Mouse (Mus musculus) kidney, postnatal 14 days (tissue): ENCODE results near the gene Inhbb.
A peak's percentile ranks its signal among the peaks of the same experiment; 100 is the strongest.

Experiments used
- DNase-seq: peaks from one replicate; pipeline ENCODE4 v3.0.0; 2022; ENCODE audit warnings: mixed read lengths

Gene Inhbb

DNA sequence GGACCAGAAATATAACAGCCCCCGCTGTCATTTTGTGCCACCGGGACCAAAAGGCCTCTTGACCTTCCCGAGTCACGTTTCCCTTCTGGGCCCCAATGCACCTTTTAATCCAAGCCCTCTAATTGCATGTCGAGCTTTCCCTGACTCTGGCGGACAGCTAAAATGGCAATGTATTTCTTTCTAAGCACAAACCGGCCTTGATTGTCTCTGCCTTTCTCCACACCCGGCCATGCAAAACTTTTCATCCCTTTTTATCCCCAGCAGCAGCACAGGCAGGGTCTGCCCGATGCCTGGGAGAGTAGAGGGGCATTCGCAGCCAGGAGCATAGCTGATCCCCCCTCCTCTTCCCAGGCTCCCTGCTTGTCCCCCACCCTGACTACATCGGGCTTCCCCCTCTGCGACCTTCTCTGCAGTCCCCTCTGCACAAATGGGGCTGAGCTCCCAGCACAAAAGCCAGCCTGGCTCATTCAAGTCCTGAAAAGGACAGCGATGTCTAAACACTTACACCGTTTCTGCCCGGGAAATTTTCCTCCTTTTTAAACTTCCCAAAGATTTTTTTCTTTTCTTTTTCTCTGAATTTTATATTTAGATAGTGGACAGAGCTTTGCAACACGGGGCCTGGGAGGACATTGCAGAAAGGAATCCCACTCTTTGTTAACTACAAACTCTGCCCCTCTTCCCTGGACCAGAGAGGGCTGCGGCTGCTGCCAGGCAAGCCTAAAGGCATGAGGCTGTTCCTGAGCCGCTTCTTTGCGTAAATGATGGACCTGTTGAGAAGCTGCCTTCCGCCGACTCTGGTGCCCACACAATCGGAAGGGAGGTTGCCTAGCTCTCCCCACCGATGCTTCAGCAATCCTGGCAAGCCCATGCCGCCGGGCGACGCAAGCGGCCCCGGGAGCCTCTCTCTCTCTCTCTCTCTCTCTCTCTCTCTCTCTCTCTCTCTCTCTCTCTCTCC, 2.6 kb downstream of the Inhbb start:
- DNase-seq = no peak

DNA sequence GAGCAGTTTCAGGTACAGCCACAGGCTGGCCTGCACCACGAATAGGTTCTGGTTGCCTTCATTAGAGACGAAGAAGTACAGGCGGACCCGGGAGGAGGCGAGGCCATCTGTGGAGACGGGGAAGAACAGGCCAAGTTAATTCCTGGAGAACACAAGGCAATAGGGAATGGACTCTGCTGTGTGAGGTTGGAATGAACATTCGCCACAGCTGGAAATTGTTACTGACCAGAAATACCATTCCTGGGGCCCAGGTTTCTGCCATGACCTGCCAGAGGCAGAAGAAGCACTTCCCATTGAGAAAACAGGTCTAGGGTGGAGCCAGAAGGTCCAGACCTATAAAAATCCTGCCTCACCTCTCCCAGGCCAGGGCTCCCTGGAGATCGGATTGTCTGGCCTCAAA, 4.1 kb downstream of the Inhbb start:
- no peak for DNase-seq

DNA sequence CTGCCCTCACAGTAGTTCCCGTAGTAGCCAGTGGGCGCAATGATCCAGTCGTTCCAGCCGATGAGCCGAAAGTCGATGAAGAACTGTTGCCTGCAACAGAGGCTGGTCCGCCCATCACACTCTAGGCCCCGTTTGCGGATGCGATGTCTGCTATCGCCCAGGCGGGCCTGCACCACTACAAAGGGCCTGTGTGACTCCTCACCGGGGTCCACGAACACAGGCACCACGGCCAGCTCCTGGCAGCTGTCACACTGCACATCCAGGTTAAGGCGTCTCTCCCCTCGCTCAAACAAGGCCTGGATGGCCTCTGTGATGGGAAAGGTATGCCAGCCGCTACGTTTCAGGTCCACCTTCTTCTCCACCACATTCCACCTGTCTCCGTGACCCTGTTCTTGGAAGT, 4.5 kb downstream of the Inhbb start:
- no peak for DNase-seq

DNA sequence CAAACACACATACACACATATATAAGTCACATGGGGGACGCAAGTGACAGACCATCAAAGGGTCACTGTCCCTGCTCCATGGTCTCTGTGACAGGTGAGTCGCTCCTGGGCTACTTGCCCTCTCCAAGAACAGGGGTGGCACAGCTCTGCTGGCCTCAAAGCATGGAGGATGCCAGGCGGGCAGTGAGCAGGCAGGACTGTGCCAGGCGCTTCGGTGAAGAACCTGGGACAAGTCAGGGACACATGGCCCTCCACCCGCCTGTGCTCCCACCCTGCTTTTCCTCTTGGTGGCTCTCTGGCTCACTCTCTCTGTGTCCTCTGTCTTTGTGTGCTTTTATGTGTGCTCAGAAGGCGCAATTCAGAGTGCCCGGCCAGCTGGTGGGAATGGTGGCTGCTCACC, 5.4 kb downstream of the Inhbb start:
- no peak for DNase-seq

DNA sequence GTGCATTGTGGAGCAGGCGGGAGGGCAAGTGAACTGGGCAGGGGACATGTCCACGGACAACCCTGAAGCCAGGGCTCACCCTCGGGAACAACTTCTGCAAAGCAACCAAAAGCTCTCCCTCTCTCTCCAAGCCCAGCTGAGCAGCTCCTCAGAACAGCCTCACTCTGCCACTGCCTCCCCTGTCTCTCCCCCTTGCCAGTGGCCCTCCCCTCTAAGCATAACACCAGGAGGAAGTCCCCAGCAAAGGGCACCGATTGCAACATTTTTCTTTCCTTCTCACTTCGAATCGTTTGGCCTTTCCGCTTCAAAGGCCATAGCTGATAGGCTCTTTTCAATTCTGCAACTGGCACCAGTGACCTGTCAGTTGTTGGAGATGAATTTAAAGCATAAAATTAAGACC, 5.9 kb downstream of the Inhbb start:
- DNase-seq = no peak

DNA sequence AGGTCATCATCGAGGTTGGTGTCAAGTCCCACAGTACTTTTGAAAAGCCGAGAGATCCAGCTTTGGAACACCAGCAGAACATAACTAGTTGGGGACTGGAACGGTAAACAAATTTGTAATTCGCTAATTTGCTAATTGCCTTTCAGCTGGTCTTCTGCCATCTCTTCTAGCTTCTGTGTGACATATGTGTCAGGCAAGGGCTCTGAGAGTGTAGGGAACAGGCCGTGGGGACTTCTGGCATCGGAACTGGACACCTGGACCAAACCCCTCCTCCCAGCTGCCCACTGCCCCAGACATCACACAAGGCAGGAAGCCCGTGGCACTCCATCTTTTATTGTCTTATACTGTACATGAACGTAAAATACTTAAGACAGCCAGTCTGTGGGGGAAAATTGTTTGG, 6.9 kb downstream of the Inhbb start:
- DNase-seq = no peak

DNA sequence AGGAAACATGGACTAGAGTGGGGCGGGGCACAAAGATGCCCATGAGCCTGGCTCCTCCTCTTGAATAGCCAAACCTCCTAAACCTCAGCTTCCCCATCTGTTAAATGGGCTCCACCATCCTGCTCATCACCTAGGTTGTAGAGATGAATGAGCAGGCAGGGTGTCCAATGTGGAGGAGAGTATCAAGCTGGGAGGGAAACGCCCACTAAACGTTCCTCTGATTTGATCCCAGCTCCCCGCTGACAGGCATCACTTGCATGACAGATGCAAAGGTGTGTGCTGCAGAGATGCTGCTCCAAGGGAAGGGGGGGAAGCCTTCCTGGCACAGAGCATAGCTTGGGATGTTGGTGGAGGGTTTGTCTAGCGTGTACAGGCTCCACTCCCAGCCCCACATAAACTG, 11.4 kb downstream of the Inhbb start:
- DNase-seq = no peak

DNA sequence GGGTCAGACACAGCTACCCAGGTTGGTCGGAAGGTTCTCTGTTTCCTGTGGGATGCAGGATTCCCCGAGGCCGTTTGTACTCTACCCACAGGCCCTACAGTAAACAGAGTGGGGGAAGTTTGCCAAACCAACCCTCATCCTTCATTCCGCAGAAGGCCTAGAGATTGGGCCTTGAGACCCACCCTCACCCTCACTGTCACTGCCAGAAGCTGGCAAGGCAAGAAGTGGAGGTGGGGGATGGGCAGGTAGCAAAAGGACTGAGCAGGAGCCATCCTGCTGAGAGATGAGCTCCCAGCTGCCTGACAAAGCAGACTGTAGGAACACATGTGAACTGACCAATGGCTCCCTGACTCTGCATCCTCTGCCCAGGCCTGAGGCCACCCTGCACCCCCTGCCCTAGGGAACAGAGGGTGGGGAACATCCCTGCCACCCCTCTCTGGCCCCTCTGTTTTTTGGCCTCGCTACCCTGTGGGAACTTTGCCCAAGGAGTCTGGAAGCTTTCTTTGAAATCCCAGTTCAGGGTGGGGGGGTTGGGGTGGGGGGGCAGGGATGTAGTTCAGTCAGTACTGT, 12.4 kb downstream of the Inhbb start:
- no peak for DNase-seq

DNA sequence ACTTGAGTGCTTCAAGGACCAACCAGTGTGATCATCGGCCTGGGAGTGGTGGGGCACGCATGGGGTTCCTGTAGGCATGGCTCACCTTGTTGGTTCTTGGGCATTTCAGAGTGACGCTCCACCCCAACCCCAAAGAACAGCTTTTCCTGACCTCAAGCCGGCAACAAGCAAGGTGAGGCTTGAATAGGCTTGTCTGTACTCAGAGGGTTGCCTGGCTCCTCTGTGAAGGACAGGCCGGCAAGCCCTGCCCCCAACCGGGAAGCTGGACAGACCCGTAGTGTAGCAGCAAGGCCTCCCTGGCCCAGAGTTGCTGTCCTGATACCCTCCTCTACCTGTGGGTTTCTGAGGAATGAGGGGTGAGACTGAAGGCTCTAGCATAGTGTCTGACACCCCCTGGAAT, 12.9 kb downstream of the Inhbb start:
- DNase-seq = no peak

DNA sequence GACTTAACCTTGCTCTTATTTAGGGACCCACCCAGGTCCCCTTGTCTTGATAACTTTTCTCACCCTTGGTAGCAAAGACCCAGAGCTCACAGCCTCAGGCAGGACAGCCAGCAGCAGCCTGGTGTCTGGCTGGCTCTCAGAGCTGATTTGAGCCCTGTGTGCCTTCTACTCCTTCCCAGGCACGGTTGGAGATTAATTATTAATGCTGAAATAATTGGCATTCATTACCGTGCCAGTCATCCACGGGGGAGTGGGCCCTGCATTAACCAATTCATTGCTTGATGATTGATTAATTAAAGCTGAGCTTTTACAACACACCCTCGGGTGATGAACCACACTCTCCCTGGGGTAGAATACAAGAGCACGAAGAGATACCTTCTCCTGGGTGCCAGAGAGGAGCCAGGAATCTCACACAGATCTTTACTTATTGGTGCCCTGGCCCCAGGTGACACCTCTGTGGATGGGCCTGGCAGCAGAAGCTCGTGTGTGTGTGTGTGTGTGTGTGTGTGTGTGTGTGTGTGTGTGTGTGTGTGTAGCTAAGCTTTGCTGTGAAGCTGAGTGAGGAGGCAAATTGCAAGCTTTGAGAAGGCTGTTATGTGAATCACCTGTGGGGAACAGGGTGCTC, 14.2 kb downstream of the Inhbb start:
- DNase-seq = peak; percentile 43

DNA sequence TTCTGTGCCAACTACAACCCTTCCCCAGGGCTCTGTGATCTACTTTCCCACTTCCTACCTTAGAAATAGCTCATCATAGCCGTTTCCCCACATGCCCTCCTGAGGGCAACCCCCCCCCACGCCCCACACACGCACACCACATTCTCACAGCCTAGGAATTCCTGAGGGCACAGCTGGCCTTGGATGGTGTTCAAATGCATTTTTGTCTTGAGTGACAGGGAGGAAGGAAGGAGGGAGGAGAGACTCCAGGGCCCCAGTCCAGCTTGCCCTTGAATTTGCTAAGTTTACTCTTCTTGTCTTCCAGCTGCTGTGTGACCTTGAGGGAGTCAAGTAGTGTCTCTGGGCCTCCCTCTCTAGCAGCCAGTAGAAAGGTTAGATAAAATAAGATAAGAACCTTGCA, 17.2 kb downstream of the Inhbb start:
- DNase-seq = peak; percentile 27

DNA sequence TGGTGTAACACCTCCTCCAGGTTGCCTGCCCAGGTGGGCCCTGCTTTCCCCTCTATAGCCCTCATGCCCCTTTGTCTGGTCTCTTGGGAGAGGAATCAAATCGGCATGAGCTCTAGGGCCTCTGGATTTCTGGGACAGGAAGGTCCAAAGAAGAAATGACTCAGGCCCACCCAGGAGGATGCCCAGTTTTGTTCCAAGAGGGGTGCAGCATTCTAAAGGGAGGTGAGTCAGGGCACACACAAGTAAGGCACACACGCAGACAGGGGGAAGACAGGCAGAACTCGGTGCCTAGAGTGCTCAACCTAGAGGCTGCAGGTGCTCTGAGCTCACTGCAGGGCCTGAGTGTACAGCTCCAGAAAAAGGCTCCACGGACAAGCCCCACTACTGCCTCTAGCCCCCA, 17.7 kb downstream of the Inhbb start:
- no peak for DNase-seq

DNA sequence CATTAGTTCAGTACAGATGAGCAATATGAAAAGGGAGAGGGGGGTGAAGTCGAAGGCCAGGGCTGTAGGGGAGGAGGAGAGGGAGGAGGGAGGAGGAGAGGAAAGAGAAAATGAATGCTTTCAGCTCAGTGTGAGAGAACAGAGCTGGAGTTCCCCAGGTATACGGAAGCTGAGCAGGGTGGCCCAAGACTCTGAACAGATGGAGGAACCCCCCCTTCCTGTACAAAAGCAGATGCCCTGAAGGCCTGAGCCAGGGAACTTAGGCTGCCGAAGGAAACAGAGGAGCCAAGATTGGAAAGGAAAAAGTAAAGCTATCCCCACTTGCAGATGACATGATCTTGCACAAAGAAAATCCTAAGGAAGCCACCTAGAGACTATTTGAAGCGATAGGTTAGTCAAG, 20.8 kb downstream of the Inhbb start:
- DNase-seq = no peak

DNA sequence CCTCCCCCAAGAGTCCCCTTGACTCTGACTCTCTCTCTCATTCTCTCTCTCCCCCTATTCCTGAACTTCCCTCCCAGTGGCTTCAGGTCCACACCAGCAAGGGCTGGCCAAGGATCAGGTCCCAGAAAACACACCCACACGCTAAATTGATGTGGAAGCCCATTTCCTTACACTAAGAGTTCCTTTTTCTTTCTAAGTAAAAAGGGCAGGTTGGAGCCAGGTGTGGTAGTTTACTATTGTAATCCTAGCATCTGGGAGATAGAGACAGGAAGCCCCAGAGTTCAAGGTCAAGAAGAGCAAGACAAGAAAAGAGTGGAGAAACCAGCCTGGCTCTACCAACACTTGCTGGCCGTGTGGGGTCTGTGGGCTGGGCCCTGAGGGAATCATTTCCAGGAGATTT, 23.4 kb downstream of the Inhbb start:
- no peak for DNase-seq

DNA sequence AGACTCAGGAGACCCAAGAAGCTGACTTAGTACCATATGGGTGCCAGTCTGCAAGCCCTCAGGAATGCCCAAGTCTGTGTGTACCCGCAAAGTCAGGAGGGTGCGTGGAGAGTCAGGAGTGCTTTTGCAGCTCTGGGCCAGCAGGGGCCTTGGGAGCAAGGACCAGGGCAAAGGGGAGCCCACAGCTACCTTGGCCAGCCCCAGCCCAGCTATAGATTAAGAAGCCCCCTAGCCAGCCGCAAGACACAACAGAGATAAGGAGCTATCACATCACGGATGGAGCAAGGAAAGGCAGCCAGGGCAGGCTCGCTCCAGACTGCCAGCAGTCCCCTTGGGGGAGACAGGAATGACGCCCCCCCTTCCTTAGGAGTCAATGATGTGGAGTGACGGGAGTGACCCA, 24.2 kb downstream of the Inhbb start:
- DNase-seq = no peak

DNA sequence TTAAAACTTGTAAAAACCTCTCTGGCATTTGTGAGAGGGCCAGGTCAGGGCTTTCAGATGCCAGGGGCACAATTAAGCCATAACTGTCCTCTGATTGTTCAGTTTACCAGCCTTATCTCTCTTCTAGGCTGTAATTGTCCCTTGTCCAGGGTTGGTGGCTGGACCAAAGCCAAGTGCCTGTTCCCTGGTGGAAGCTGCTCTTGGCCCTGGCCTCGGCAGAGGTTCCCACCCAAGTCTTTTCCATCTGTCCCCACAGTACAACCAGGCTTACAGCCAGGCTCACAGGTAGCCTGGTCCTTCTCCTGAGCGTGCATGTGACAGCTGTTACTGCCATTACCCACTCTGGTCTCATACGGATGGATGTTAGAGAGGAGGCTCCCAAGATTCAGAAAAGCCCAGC, 30.7 kb downstream of the Inhbb start:
- DNase-seq = peak; percentile 18

DNA sequence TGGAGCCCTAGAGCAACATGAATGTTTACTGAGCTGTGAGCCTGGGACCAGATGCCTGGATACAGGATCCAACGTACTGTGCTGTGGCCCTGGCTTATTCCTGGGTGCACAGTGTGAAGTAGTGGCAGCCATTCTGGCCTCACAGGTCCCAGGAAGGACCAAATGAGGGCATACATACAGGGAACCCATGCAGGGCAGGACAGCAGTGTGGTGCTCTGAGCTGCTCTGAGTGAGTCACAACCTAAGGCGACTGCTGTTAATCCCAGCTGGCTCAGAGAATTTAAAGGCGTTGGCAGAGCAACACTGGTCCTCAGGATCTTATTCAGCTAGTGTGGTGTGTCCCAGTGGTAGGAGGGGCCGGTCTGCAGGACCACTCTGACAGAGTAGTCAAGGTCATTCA, 31.4 kb downstream of the Inhbb start:
- DNase-seq = no peak

DNA sequence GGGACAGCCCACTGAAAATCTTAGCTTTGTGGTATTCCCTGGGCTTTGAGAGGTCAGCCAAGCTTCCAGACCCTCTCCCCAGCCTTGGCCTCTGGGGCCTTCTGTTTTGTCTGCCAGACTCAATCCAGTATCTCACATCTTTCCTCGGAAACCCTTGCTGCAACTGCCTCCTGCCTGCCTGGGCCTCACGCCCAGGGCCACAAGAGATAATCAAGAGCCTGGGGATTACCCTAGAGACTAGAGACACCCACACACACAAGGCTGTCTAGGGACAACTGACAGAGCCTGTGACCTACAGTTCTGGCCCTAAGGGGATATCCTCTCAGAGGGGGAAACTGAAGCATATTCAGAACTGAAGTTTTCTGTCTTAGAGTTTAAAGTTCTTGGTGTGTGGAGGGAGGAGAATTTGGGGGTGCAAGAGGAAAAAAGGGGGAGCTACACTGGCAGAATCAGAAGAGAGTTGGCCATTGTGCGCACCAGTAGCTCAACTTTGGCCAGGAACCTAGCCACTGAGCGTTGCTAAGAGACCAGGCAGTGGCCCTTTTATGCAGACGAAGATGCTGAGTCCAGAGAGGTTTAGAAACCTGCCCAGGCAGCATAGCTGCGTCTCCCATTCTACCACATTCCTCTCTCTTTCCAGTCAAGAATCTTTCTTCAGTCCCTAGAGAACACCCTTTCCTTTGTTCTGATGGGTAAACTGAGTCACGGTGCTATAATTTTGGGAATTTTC, 32.1 kb downstream of the Inhbb start:
- DNase-seq = no peak

DNA sequence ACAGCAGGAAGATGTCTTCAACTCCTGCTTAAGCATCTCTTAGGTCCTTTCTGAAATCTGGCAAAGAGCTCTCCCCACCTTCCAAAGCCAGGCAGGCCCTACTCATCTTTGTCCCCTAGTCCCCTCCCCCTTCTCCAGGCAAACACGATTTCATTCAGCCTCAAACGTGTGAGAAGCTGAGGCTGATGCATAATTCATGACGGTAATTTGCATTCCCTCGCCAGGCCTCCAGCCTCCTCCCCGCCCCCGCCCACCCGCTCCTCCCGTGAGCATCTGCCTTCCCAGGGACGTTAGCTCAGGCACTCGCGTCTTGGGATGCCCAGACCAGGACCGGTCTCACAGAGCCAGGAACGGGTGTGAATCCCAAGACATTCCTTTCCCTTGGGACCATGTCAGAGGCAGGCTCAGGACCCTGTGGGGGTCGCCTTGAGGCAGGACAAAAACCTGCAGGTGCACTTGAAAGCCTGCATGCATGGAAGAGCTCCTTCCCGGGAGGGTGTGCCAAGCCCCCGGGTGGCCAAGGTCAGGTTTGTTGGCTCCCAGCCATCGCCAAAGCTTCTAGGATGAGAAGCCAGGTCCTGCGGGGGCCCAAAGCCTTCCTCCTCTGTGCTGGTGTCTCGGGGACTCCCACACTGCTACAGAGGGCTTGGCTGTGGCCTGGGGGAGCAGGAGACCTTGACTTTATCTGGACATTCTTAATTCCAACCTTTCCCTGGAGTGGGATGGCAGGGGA, 33.2 kb downstream of the Inhbb start:
- peak; percentile 17 for DNase-seq

DNA sequence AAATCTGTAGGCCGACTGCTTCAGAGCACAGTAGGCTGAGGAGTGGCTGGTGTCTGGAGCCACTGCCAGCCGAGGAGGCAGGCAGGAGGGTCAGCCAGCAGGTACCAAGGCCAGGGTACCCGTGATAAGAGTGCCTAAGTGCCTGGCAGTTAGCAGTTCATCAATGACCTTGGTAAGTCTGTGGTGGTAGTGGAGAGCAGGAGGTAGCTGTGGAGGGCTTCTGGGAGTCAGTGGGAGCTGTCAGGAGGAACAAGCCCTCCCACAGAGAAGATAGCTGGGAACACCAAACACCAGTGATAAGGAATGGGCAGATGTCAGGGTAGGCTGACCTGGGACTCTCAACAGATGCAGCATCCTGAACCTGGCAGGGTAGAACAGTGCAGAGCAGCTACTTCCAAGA, 35.7 kb downstream of the Inhbb start:
- no peak for DNase-seq

DNA sequence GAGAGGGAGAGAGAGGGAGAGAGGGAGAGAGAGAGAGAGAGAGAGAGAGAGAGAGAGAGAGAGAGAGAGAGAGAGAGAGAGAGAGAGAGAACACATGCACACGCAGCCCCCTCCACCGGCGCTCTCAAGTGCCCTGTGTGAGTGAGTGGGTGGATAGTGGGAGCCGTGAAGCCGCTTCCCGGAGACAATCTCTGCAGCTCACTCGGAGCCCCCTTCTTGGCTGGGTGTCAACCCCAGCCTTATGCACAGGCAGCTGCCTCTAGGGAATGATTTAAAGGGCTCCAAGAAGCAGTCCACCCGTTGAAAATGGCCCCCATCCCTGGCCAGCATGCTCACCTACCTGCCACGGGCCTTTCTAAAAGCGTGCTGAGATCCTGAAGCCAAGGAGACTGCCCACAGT, 38.1 kb downstream of the Inhbb start:
- no peak for DNase-seq

DNA sequence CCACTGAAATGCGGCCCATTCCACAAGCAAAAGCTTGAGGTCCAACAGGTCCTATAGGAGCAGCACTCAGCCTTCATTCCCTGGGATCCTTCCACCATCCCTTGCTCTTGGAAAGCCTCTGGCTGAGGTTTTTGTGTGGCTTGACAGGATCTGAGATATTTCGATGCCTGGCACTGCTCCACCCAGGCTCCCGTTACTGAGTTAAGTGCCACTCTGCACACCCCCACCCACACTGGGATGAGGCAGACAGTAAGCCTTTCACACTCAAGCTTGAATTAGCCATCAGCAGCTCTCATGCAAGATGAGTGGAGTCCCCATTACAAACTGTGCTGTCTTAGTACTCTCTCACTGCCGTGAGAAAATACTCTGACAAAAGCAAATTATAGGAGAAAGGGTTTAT, 41.4 kb downstream of the Inhbb start:
- no peak for DNase-seq

DNA sequence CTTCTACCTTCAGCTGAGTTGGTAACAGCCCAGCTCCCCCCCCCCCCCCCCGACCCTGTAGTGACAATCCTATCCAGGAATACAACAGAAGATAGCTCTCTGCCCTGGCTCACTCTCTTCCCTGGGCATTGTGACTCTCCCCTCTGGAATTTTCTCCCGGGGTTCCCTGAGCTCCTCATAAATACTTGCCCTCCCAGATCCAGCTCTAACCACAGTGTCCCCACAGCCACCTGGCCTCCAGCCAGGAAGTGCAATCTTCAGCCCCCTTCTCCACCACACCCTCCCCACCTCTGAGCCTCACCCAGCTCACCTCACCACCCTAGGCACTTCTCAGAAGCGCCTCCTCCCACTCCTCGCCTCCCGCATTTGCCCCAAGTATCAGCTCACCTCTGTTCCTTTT, 46.7 kb downstream of the Inhbb start:
- DNase-seq = no peak
